Comparison of ENCODE assay signal across 8 mouse cellular contexts in the genomic region with DNA sequence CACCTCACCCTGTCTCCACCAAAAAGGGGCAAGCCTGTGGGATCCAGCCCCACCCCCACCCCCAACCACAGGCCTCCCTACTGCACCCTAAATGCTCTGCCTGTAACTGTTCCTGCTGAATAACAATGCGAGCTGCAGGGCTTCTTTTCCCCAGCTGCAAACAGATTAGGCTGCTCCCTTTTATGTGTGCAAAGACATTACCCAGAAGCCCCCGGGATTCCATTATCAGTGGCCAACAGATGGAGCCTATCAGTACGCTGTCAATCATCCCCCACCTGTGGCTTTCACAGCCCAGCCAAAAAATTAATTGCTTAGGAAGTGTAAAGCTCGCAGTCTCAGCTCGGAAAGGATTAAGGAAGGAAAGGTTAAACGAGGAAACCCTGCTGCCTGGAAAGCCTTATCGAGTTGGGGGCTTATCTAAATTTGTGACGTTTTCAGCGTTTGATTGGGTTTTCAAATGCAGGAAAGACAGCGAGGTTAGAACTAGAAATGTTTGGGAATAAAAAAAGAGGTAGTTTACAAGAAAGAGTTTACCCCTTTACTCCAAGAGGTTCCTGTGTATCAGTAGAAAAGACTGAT.
A peak's percentile ranks its signal among the peaks of the same experiment; 100 is the strongest.
DNase-seq lines count a peak whose midpoint lies in the region; ATAC-seq and TF ChIP-seq lines count a peak whose summit lies in the region.

No protein-coding gene starts in this region.

- no peak overlapping the region for H3K27ac ChIP-seq in liver, postnatal 0 days (ENCODE audit: low read depth)

- no peak for TF ChIP-seq CTCF in liver, postnatal 0 days (IDR thresholded peaks at IDR 0.05; ENCODE audit: low read depth)

- WGBS in liver, postnatal 0 days (ENCODE audit: insufficient replicate concordance) = 2% methylated on average over 10 of the region's 10 CpGs

- peak; percentile 17 for DNase-seq in layer of hippocampus, adult 11-12 months (ENCODE audit: low spot score)
- no peak for DNase-seq in layer of hippocampus, adult 9-10 months (ENCODE audit: low spot score)
- peak; percentile 84 for DNase-seq in c-Kit-positive CD71-positive TER-119-positive erythroid progenitor cells, embryonic 14.5 days (ENCODE audit: low spot score)
- peak; percentile 40 for DNase-seq in liver, postnatal 0 days
- DNase-seq in ovary, postnatal 14 days (ENCODE audit: low spot score) = no peak
- no peak for DNase-seq in gastrocnemius, postnatal 10 days
- DNase-seq in left cerebral cortex, adult 11 months (ENCODE audit: low spot score) = no peak

- 0 out of 2 replicates have a peak, but pooled peaks cover 4% of the 10 kb centered on the region for H3K4me1 ChIP-seq in liver, postnatal 0 days (ENCODE audit: insufficient read depth)

- peak; percentile 87 to 95 for ATAC-seq in hematopoietic stem cell, adult 5-6 weeks (replicated peaks in 1 of 2; ENCODE audit: insufficient read depth in 1 of 2, low FRiP score in 2 of 2, low TSS enrichment in 1 of 2, low read depth in 1 of 2, poor library complexity in 2 of 2, severe bottlenecking in 2 of 2)
- ATAC-seq in liver, postnatal 0 days = peak; percentile 91

- H3K4me3 ChIP-seq in liver, postnatal 0 days (ENCODE audit: low read depth, low read length) = no peak overlapping the region

- TF ChIP-seq EP300 in liver, postnatal 0 days (IDR thresholded peaks at IDR 0.05; ENCODE audit: low read depth) = peak; percentile 91

- no peaks in the 10 kb centered on the region for H3K36me3 ChIP-seq in liver, postnatal 0 days (replicated peaks; ENCODE audit: insufficient read depth, low read length)

- H3K9me3 ChIP-seq in liver, postnatal 0 days (ENCODE audit: low read length) = no peaks in the 10 kb centered on the region

- H3K4me2 ChIP-seq in liver, postnatal 0 days (ENCODE audit: low read depth, low read length) = peak overlapping the region; percentile 48

- H3K27me3 ChIP-seq in liver, postnatal 0 days (ENCODE audit: insufficient read depth, low read length) = no peaks in the 10 kb centered on the region

- H3K9ac ChIP-seq in liver, postnatal 0 days (replicated peaks) = no peak overlapping the region

Comparison
In these comparisons a context has a peak if more than half of its experiments do, and no peak if none do; other contexts are left out.
1. DNase-seq: peak in layer of hippocampus, adult 11-12 months (single experiment), c-Kit-positive CD71-positive TER-119-positive erythroid progenitor cells, embryonic 14.5 days (single experiment) and liver, postnatal 0 days (single experiment); none in layer of hippocampus, adult 9-10 months (single experiment), ovary, postnatal 14 days (single experiment), gastrocnemius, postnatal 10 days (single experiment) and left cerebral cortex, adult 11 months (single experiment).